Comparison of ENCODE assay signal across 22 mouse cellular contexts in genomic region chr5:116323401-116323800, GRCm38 (mm10). TPM values are rescaled to one million over a fixed set of nuclear protein-coding genes. Genes with fewer than 3 reads are reported as not detected.
DNase-seq lines count a peak whose midpoint lies in the region; ATAC-seq and TF ChIP-seq lines count a peak whose summit lies in the region.
"Had no signal": no experiment of that assay in that cellular context is flagged by ENCODE, and none has a peak within 500 bp of the region (broad histone marks: within the 10 kb centered on the region; RNA-seq: fewer than 3 reads in every experiment).

No protein-coding gene starts in this region.

- H3K4me1 ChIP-seq in forebrain, embryonic 14.5 days (ENCODE audit: control insufficient read depth, insufficient read depth, low read length) = peaks cover 17% of the 10 kb centered on the region
- peaks cover 20% of the 10 kb centered on the region for H3K4me1 ChIP-seq in forebrain, embryonic 15.5 days
- peaks cover 22% of the 10 kb centered on the region for H3K4me1 ChIP-seq in midbrain, embryonic 12.5 days
- peaks cover 23% of the 10 kb centered on the region for H3K4me1 ChIP-seq in midbrain, embryonic 10.5 days
- H3K4me1 ChIP-seq in midbrain, embryonic 15.5 days = peaks cover 20% of the 10 kb centered on the region
- no peaks in the 10 kb centered on the region for H3K4me1 ChIP-seq in cerebellum, adult 2 months (ENCODE audit: control insufficient read depth, insufficient read depth, low read length)
- H3K4me1 ChIP-seq: megakaryocyte, embryonic 14.5 days had no signal

- peaks cover 24% of the 10 kb centered on the region for H3K27me3 ChIP-seq in forebrain, embryonic 14.5 days (replicated peaks; ENCODE audit: control insufficient read depth, insufficient read depth, low read length)
- peaks cover 22% of the 10 kb centered on the region; the same call in 1 of the 2 replicates for H3K27me3 ChIP-seq in forebrain, embryonic 15.5 days
- peaks cover 59% of the 10 kb centered on the region for H3K27me3 ChIP-seq in midbrain, embryonic 12.5 days
- peaks cover 58% of the 10 kb centered on the region for H3K27me3 ChIP-seq in midbrain, embryonic 10.5 days (ENCODE audit: low read depth, poor library complexity, severe bottlenecking)
- no peaks in the 10 kb centered on the region for H3K27me3 ChIP-seq in midbrain, embryonic 15.5 days (replicated peaks)
- no peaks in the 10 kb centered on the region; the same call in 1 of the 2 replicates for H3K27me3 ChIP-seq in cerebellum, adult 2 months (ENCODE audit: control insufficient read depth, insufficient read depth, low read length)
- H3K27me3 ChIP-seq: limb, embryonic 15.5 days; megakaryocyte, embryonic 14.5 days had no signal

- DNase-seq in forebrain, embryonic 14.5 days (ENCODE audit: low spot score) = no peak
- DNase-seq in midbrain, embryonic 10.5 days (ENCODE audit: low spot score) = no peak
- DNase-seq in retina, embryonic 14.5 days (ENCODE audit: low spot score) = peak; percentile 49
- no peak for DNase-seq in cerebellum, adult 2 months
- no peak for DNase-seq in frontal cortex, postnatal 36 days (ENCODE audit: low spot score in 2 of 2)
- DNase-seq: cerebellum, adult 9-10 months; gastrocnemius, postnatal 10 days; heart, adult 11 months; lung, embryonic 14.5 days; lung, postnatal 36 days; spleen, adult 18-20 months had no signal

- WGBS in forebrain, embryonic 14.5 days = 27% methylated on average over 5 of the region's 5 CpGs
- 18% methylated on average over 5 of the region's 5 CpGs for WGBS in forebrain, embryonic 15.5 days
- 35% methylated on average over 5 of the region's 5 CpGs for WGBS in midbrain, embryonic 12.5 days
- WGBS in midbrain, embryonic 10.5 days = 74% methylated on average over 5 of the region's 5 CpGs
- 10% methylated on average over 5 of the region's 5 CpGs for WGBS in midbrain, embryonic 15.5 days
- WGBS in cerebellum, adult 2 months = 46% methylated on average over 5 of the region's 5 CpGs

- no peaks in the 10 kb centered on the region for H3K36me3 ChIP-seq in forebrain, embryonic 14.5 days (ENCODE audit: control insufficient read depth, insufficient read depth, low read length)
- H3K36me3 ChIP-seq in forebrain, embryonic 15.5 days = no peaks in the 10 kb centered on the region
- no peaks in the 10 kb centered on the region for H3K36me3 ChIP-seq in midbrain, embryonic 12.5 days
- no peaks in the 10 kb centered on the region for H3K36me3 ChIP-seq in midbrain, embryonic 10.5 days
- H3K36me3 ChIP-seq in midbrain, embryonic 15.5 days (replicated peaks) = no peaks in the 10 kb centered on the region
- H3K36me3 ChIP-seq: embryonic facial prominence, embryonic 10.5 days; kidney, embryonic 15.5 days; limb, embryonic 15.5 days had no signal

- no peak overlapping the region for H3K4me3 ChIP-seq in forebrain, embryonic 14.5 days (ENCODE audit: low read depth, low read length)
- H3K4me3 ChIP-seq in forebrain, embryonic 15.5 days = no peak overlapping the region
- no peak overlapping the region for H3K4me3 ChIP-seq in midbrain, embryonic 12.5 days
- no peak overlapping the region for H3K4me3 ChIP-seq in midbrain, embryonic 10.5 days
- H3K4me3 ChIP-seq in midbrain, embryonic 15.5 days = no peak overlapping the region
- H3K4me3 ChIP-seq in cerebellum, adult 2 months (replicated peaks; ENCODE audit: insufficient read depth, low read depth, low read length) = no peak overlapping the region
- H3K4me3 ChIP-seq: embryonic facial prominence, embryonic 10.5 days; kidney, embryonic 15.5 days; left cerebral cortex, adult 2 months; limb, embryonic 15.5 days; megakaryocyte, embryonic 14.5 days had no signal

- no peak for TF ChIP-seq POLR2A in cerebellum, adult 2 months (IDR thresholded peaks at IDR 0.05; ENCODE audit: borderline replicate concordance, insufficient read depth, low read length)

- ATAC-seq in forebrain, embryonic 14.5 days = no peak
- no peak for ATAC-seq in forebrain, embryonic 15.5 days (replicated peaks)
- no peak for ATAC-seq in midbrain, embryonic 12.5 days (ENCODE audit: low FRiP score, low read depth)
- ATAC-seq in midbrain, embryonic 15.5 days (replicated peaks) = peak; percentile 37; the same call in 1 of the 2 replicates
- ATAC-seq: intestine, postnatal 0 days had no signal

- TF ChIP-seq CTCF in cerebellum, adult 2 months (IDR thresholded peaks at IDR 0.05; ENCODE audit: borderline replicate concordance, insufficient read depth, low read depth, low read length) = no peak

- H3K27ac ChIP-seq in forebrain, embryonic 14.5 days (ENCODE audit: low read depth, low read length) = peak overlapping the region; percentile 5; the same call in 1 of the 2 replicates
- H3K27ac ChIP-seq in forebrain, embryonic 15.5 days (replicated peaks) = no peak overlapping the region; the same call in 1 of the 2 replicates
- peak overlapping the region; percentile 39; the same call in 1 of the 2 replicates for H3K27ac ChIP-seq in midbrain, embryonic 12.5 days (replicated peaks)
- H3K27ac ChIP-seq in midbrain, embryonic 10.5 days (replicated peaks) = no peak overlapping the region
- peak overlapping the region; percentile 34 for H3K27ac ChIP-seq in midbrain, embryonic 15.5 days
- no peak overlapping the region for H3K27ac ChIP-seq in cerebellum, adult 2 months (ENCODE audit: insufficient read depth, low read length)
- H3K27ac ChIP-seq: embryonic facial prominence, embryonic 10.5 days; kidney, embryonic 15.5 days; left cerebral cortex, adult 2 months; limb, embryonic 15.5 days; liver, embryonic 14.5 days had no signal

- no peak overlapping the region for H3K9ac ChIP-seq in forebrain, embryonic 14.5 days (ENCODE audit: low read length)
- no peak overlapping the region for H3K9ac ChIP-seq in forebrain, embryonic 15.5 days (replicated peaks)
- no peak overlapping the region for H3K9ac ChIP-seq in midbrain, embryonic 12.5 days (replicated peaks)
- H3K9ac ChIP-seq in midbrain, embryonic 15.5 days = no peak overlapping the region
- H3K9ac ChIP-seq: kidney, embryonic 15.5 days; limb, embryonic 15.5 days; liver, embryonic 14.5 days; lung, embryonic 14.5 days had no signal

- H3K9me3 ChIP-seq in forebrain, embryonic 14.5 days (replicated peaks; ENCODE audit: control insufficient read depth, low read length) = no peaks in the 10 kb centered on the region
- H3K9me3 ChIP-seq in forebrain, embryonic 15.5 days = no peaks in the 10 kb centered on the region
- H3K9me3 ChIP-seq in midbrain, embryonic 12.5 days = no peaks in the 10 kb centered on the region
- 0 out of 2 replicates have a peak, but pooled peaks cover 5% of the 10 kb centered on the region for H3K9me3 ChIP-seq in midbrain, embryonic 10.5 days (replicated peaks)
- no peaks in the 10 kb centered on the region for H3K9me3 ChIP-seq in midbrain, embryonic 15.5 days
- H3K9me3 ChIP-seq: kidney, embryonic 15.5 days; limb, embryonic 15.5 days had no signal

- no peak overlapping the region for H3K4me2 ChIP-seq in forebrain, embryonic 14.5 days (ENCODE audit: low read length)
- H3K4me2 ChIP-seq in forebrain, embryonic 15.5 days (replicated peaks) = no peak overlapping the region
- H3K4me2 ChIP-seq in midbrain, embryonic 12.5 days (replicated peaks) = 0 out of 2 replicates have a peak overlapping the region, but pooled peaks have one; percentile 13
- H3K4me2 ChIP-seq in midbrain, embryonic 15.5 days = no peak overlapping the region
- H3K4me2 ChIP-seq: heart, embryonic 11.5 days; limb, embryonic 15.5 days; lung, embryonic 14.5 days had no signal

RNA-seq across cellular contexts. Expression of gene Ccdc60, which starts 34.6 kb away (rescaled TPM):
- 0.89 and 1.1 TPM in 2 replicates for polyA plus RNA-seq in forebrain, embryonic 14.5 days (2014; fragmentation: Nextera tagmentation; extraction: Ambion mirVana)
- polyA plus RNA-seq in forebrain, embryonic 15.5 days (2015; fragmentation: Nextera tagmentation; extraction: Ambion mirVana) = 0.64 and 1.7 TPM in 2 replicates
- polyA plus RNA-seq in midbrain, embryonic 12.5 days (2016; fragmentation: Nextera tagmentation; extraction: Ambion mirVana) = 2.2 and 2.4 TPM in 2 replicates
- polyA plus RNA-seq in midbrain, embryonic 10.5 days (2016; fragmentation: Nextera tagmentation; extraction: Ambion mirVana) = 1.7 and 2.1 TPM in 2 replicates
- polyA plus RNA-seq in midbrain, embryonic 15.5 days (2015; fragmentation: Nextera tagmentation; extraction: Ambion mirVana) = 2.6 and 3.1 TPM in 2 replicates
- 0.33 and 0.38 TPM in 2 replicates for polyA plus RNA-seq in cerebellum, adult 2 months (2012; rRNA removed)

Comparison
In these comparisons a context has a peak if more than half of its experiments do, and no peak if none do; other contexts are left out.
1. H3K27ac ChIP-seq: peak in forebrain, embryonic 14.5 days (single experiment), midbrain, embryonic 12.5 days (single experiment) and midbrain, embryonic 15.5 days (single experiment); none in forebrain, embryonic 15.5 days (single experiment), midbrain, embryonic 10.5 days (single experiment) and cerebellum, adult 2 months (single experiment).